Mouse (Mus musculus) layer of hippocampus, postnatal 14 days (tissue): Measurements from ENCODE around the gene Etnppl. TPM values are rescaled to one million over a fixed set of nuclear protein-coding genes. Genes with fewer than 3 reads are reported as not detected.

Experiments used
- DNase-seq, 2 experiments: peaks; one replicate each; pipeline ENCODE4 v3.0.0; 2021 to 2022; ENCODE audit warnings: low spot score in 2 of 2, mixed read lengths in 1 of 2
- long read RNA-seq, 2 experiments: library from polyadenylated mRNA; stranded (forward); transcript quantifications; one replicate each; pipeline ENCODE4 v2.0.0; 2021
- total RNA-seq, 2 experiments: library from RNA; stranded (reverse); gene quantifications; 2 replicates each; pipeline ENCODE4 v1.2.3; 2021

Gene Etnppl
- 1 to 10 TPM; 1.9 to 4.3 TPM for total RNA-seq
- long read RNA-seq, experiment 1, full-length matches to known transcripts, result 3 of 3 reads
- long read RNA-seq, experiment 1, partial matches to known transcripts, result 0 of 3 reads
- long read RNA-seq, experiment 1, other reads (novel, unspliced or antisense), result 0 of 3 reads
- long read RNA-seq, experiment 2, partial matches to known transcripts, result 1 of 2 reads
- long read RNA-seq, experiment 2, other reads (novel, unspliced or antisense), result 1 of 2 reads

- DNase-seq, result no peak
These were observed at the start of gene Etnppl for GRCm38 (mm10) chr3:130617439-130617898. Etnppl (plus strand) TSS chr3:130617448.

DNA sequence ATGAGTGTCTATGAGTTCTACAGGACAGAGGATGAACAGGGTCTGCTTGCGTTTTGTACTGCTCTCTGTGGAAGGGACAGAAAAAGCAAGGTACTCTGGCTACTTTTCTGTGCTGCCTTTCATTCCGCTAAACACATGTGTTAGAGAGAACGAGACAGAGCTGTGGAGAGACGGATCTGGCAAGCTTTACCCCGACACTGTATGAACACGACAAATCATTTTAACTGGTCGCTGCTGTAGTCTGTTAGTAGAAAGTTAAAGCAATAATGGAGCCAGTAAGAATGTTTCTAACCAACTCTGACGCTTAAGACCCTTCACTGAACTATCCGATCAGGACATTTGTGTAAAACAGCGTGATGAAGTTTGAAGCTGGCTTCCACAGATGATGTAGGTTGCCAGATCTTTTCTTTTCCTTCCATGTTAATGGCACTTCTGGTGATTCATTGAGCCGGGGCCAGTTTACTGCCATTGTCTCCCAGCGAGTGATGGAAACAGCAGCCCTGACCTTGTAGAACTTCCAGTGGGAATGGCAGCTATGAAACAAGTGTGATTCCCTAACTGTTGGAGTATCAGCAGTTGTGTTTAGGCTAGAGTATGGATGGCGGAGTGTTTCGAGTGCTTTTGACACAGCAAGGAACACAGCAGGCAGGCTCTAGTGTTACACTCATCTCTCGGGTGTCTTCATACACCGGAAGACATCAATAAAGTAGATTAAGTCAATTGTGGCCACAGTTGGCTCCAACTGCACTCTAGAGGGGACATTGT is 48.7 kb upstream of the Etnppl start:
- no peak for DNase-seq

DNA sequence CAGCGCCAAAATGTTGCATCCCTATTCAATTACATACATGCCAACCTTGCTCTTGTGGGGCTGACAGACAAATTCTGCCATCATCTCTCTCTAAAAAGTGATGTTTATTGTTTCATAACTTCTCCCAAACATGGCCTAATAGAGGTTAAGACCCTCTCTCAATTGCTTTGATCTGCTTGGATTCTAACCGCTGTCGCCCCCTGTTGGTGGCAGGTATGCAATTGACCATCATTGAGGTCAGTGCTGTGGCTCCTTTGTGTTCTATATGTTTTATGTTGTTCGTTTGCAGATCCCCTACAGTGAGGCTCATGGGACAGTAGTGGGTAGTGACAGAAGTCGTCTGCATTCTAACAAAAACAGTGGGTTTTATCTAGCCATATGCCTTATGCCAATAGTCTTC is 44.0 kb upstream of the Etnppl start:
- DNase-seq, result no peak

- DNase-seq, result peak; percentile 30 to 58
These were observed 42.6 kb upstream of the Etnppl start for GRCm38 (mm10) chr3:130574652-130575051.

DNA sequence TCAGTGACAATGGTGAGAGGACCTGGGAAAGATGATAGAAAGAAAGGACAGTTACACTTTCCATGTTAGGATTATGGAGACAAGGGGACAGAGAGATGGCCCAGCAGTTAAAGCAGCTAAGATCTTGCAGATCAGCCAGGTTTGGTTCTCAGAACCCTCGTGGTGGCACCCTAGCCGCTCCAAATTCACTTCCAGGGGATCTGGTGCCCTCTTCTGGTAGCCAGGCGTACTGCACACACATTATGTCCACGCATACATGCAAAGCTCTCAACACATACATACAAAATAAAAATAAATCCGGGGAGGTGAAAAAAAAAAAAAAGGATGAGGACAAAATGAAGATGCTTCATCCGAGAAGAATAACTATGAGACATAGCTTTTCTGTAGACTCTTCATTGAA is 40.6 kb upstream of the Etnppl start:
- peak in 1 of 2 experiments; percentile 31 for DNase-seq

DNA sequence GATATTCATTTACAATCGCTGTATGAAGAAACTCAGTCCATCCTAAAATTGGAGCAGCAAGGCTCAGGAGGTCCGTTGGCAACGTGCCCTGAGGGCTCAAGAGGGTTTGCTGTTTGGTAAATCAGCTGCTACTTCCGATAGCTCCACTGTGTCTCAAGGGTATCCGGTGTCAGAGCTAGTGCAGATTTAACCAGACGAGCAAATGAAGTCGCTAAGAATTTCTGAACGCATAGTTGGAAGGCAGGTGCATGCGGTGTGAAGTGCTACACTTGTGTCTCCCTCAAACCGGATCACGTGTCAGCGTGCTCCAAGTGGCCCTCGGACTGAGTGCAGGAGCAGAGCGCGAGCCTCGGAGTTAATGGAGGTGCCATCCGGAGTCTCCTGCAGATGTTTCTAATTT is 37.7 kb upstream of the Etnppl start:
- no peak for DNase-seq

- DNase-seq, result no peak
These were observed 35.7 kb upstream of the Etnppl start for GRCm38 (mm10) chr3:130581577-130581976.

- no peak for DNase-seq
These were observed 34.2 kb upstream of the Etnppl start for GRCm38 (mm10) chr3:130582903-130583664.

GRCm38 (mm10) chr3:130584007-130584406 is 33.2 kb upstream of the Etnppl start:
- no peak for DNase-seq

DNA sequence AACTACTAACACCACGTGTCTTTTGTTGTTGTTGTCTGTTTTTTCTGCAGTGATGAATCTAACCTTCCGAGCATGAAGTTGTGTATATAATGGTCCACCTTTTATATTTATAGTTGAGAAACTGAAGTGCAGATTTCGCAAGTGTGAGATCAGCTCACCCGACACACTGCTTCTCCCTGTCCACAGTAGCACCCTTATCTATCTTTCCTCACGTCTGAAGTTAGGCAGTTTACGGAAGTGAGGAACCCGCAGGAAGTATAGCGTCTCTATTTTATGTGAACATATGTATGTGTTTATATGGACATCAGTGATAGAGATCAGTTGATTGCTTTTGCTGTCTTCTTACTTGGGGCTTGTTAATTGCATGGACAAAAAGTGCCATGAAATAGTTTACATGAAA is 22.2 kb upstream of the Etnppl start:
- DNase-seq, result no peak

DNA sequence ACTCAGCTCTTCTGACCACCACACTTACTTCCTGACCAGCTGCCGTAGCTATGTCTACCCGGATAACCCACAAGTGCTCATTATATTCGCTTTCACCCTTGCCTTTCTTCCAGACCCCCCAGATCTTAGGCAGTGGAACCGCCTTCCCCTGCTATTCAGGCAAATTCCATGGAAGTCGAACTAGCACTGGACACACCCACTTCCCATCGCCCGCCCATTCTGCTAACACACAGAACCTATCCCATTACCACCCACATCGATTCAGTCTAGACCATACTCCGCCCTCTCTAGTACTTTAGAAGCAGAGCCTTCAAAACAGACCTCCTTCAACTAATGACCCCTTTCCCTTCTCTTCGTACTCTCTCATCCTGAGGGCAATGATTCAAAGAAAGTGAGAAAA is 15.8 kb upstream of the Etnppl start:
- no peak for DNase-seq

DNA sequence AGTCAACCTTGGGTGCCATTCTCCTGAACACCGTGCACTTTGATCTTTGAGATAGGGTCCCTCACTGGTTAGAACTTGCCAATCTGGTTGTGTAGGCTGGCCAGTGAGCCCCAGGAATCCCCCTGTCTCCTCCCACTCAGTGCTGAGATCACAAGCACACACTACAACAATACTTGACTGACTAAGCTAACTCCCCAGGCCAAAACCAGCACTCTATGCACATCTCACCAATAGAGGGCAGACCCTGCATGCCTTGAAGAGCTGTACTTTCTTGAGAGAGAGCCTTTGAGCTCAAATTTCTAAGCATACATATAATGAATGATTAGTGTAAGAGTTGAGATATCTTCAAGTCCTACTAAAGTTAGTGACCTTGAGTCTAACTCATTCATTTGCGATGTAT is 9.3 kb upstream of the Etnppl start:
- DNase-seq, result peak; percentile 11 to 37

DNA sequence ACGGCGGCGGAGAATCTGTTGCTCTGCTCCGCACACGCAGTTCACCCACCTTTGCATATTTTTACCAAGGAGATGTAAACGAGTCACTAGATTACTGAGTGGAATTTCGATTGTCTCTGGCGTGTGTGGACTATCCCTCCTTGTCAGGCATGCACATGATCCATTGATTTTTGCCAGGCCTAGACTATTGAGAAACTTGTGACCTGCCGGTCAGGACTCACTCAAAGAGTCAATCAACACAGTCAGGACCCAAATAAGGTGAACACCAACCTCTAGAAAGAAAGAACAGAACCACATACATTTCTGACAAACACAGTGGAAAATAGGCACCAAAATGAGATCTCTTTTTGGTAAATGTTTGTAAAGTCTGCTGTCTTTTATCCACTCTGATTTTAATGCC is 2.8 kb upstream of the Etnppl start:
- DNase-seq, result no peak

GRCm38 (mm10) chr3:130615625-130616024 is 1.6 kb upstream of the Etnppl start:
- no peak for DNase-seq

- no peak for DNase-seq
These were observed 3.4 kb downstream of the Etnppl start for GRCm38 (mm10) chr3:130620517-130621146.

GRCm38 (mm10) chr3:130628358-130628757 is 11.1 kb downstream of the Etnppl start:
- no peak for DNase-seq

GRCm38 (mm10) chr3:130633859-130634258 is 16.6 kb downstream of the Etnppl start:
- peak in 1 of 2 experiments; percentile 59 for DNase-seq

GRCm38 (mm10) chr3:130646110-130646810 is 29.0 kb downstream of the Etnppl start:
- no peak for DNase-seq

- no peak for DNase-seq
These were observed 32.3 kb downstream of the Etnppl start for GRCm38 (mm10) chr3:130649569-130649968.

GRCm38 (mm10) chr3:130660619-130661018 is 43.4 kb downstream of the Etnppl start:
- DNase-seq, result peak in 1 of 2 experiments; percentile 29

DNA sequence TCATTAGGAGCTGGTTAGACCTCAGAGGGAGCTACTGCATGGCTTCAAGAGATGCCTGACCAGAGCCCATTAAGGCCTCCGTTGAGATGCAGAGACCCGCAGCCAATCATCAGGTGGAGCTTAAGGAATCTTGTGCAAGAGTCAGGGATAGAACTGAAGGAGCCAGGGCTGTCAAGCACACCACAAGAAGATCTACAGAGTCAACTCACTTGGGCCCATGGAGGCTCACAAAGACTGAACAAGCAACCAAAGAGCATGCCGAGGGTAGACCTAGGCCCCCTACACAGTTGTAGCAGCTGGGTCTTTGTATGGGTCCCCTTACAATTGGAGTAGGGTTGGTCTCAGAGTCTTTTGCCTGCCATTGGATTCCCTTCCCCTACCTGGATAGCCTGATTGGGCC is 45.2 kb downstream of the Etnppl start:
- DNase-seq, result no peak
